Mouse (Mus musculus): ENCODE measurements at regions not wholly inside any gene's neighbourhood (a gene's known extent, or its start where the extent isn't known, plus 50 kb on each side); places are given as distances from the start of the nearest gene placed in this dataset.

DNA sequence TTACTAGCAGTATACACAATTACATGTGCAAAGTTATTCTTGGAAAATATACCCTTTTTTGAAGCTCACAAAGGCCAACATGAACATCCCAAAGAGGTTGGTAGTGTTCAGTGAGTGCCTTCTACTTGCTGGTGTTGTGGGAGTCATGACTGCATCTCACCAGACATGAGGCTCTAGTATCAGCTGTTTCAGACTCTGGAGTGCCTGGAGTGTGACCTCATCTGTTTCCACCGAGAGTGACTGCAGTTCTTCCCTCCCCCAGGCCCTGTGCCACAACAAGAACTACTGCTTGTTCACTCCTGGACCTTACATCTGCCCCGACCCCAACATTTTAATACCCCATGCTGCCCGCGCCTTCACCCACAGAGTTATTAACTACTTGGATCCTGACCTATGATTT is 128.5 kb upstream of the Trpc4 start:
- WGBS, result 33% methylated on average over 4 of the region's 4 CpGs
- H3K27me3 ChIP-seq (replicated peaks; ENCODE audit: control insufficient read depth, insufficient read depth, low read length), result no peaks in the 10 kb centered on the region
- no peak overlapping the region for H3K27ac ChIP-seq (ENCODE audit: insufficient read depth, low read depth, low read length)
- H3K4me3 ChIP-seq (ENCODE audit: insufficient read depth, low read depth, low read length), result no peak overlapping the region
- DNase-seq, result no peak
- H3K4me1 ChIP-seq (ENCODE audit: control insufficient read depth, insufficient read depth, low read length), result no peaks in the 10 kb centered on the region
- TF ChIP-seq CTCF (conservative IDR thresholded peaks at IDR 0.05; ENCODE audit: insufficient read depth, insufficient read length, low read depth, low read length) (no peak), POLR2A (IDR thresholded peaks at IDR 0.05; ENCODE audit: low read depth, low read length) (no peak)
- no peaks in the 10 kb centered on the region for H3K36me3 ChIP-seq (ENCODE audit: control insufficient read depth, insufficient read depth, low read length)

DNA sequence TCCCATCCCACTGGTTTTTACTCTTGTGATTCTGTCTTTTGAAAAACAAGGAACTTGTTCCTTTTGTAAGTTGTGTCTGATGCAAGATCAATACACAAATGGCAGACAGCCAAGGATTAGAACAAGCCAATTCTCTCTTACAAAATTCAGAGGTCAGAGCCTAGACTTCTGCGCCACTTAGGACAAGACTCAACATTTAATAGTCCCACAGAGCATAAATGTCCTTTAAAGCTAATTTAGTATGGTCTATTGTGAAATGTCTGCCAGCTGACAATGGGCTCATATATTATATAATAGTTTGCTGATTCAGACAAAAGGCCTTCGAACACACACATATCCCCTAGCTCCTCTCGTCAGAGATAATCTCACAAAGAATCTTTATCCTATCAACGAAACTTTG is 135.6 kb upstream of the Trpc4 start:
- no peak for TF ChIP-seq CTCF (conservative IDR thresholded peaks at IDR 0.05; ENCODE audit: insufficient read depth, insufficient read length, low read depth, low read length)
- TF ChIP-seq POLR2A (IDR thresholded peaks at IDR 0.05; ENCODE audit: low read depth, low read length), result no peak
- WGBS, result 84% methylated on average over 4 of the region's 4 CpGs
- no peaks in the 10 kb centered on the region; the same call in 1 of the 2 replicates for H3K27me3 ChIP-seq (replicated peaks; ENCODE audit: control insufficient read depth, insufficient read depth, low read length)
- H3K4me1 ChIP-seq (ENCODE audit: control insufficient read depth, insufficient read depth, low read length), result no peaks in the 10 kb centered on the region
- no peak overlapping the region for H3K27ac ChIP-seq (ENCODE audit: insufficient read depth, low read depth, low read length)
- peak; percentile 1 for DNase-seq
- H3K36me3 ChIP-seq (ENCODE audit: control insufficient read depth, insufficient read depth, low read length), result no peaks in the 10 kb centered on the region
- no peak overlapping the region for H3K4me3 ChIP-seq (ENCODE audit: insufficient read depth, low read depth, low read length)

DNA sequence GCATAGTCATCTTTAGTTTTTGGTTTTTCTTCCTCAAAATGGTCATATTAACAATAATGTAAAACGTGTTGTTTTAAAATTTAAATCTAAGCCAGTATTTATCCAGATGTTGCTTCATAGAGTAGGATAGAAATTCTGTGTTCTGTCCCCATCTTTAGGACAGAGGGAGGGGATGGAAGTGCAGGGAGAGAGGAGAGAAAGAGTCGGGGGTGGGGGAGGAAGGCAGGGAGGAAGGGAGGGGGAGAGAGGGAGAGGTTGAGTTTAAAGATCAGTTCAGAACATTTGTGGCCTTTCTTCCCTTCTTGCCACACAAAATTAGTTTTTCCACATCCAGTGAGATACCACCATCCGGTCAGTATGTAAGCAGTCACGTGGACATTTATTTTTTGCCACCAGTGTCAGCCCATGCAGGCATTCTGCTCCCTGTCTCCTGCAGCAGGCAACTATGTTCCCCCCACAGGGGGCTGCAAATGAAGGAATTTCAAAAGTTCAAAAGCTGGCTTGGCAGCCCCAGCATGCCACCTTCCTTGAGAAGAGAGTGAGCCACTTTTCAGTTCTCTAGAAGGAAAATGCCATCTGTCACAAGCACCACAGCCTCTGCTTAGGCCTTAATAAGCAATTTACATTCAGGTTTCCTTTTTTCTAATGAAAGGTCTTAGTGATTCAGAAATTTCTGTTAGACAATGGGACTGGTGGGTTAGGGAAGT is 137.7 kb upstream of the Trpc4 start:
- no peaks in the 10 kb centered on the region for H3K4me1 ChIP-seq (ENCODE audit: control insufficient read depth, insufficient read depth, low read length)
- WGBS, result 50% methylated on average over 4 of the region's 4 CpGs
- H3K4me3 ChIP-seq (ENCODE audit: insufficient read depth, low read depth, low read length), result no peak overlapping the region
- H3K27me3 ChIP-seq (replicated peaks; ENCODE audit: control insufficient read depth, insufficient read depth, low read length), result no peaks in the 10 kb centered on the region; the same call in 1 of the 2 replicates
- H3K27ac ChIP-seq (ENCODE audit: insufficient read depth, low read depth, low read length), result no peak overlapping the region
- H3K36me3 ChIP-seq (ENCODE audit: control insufficient read depth, insufficient read depth, low read length), result no peaks in the 10 kb centered on the region
- DNase-seq, result no peak
- TF ChIP-seq CTCF (conservative IDR thresholded peaks at IDR 0.05; ENCODE audit: insufficient read depth, insufficient read length, low read depth, low read length) (no peak), POLR2A (IDR thresholded peaks at IDR 0.05; ENCODE audit: low read depth, low read length) (no peak)

DNA sequence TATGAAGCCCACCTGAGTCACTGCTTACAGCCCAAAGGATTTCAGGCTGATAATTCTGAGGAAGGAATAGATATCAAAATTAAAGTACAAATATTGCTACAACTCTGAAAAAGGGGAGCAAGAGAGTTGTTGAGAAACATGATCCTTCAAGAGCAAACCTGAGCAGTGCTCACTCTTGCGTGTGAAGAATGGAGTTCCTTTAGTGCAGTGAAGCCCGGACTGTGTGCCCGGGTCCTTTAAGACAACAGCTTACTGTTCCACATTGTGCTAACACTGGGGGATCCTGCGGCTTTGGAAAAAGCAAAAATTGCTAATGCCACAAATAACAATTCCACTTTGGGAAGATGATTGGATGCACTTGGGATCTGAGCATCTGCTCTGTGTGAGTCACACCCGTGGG is 139.0 kb upstream of the Trpc4 start:
- Histone ChIP-seq H3K36me3 (ENCODE audit: control insufficient read depth, insufficient read depth, low read length) (no peaks in the 10 kb centered on the region), H3K4me3 (ENCODE audit: insufficient read depth, low read depth, low read length) (no peak overlapping the region), H3K27ac (ENCODE audit: insufficient read depth, low read depth, low read length) (no peak overlapping the region), H3K27me3 (replicated peaks; ENCODE audit: control insufficient read depth, insufficient read depth, low read length) (no peaks in the 10 kb centered on the region; the same call in 1 of the 2 replicates), H3K4me1 (ENCODE audit: control insufficient read depth, insufficient read depth, low read length) (no peaks in the 10 kb centered on the region)
- TF ChIP-seq CTCF (conservative IDR thresholded peaks at IDR 0.05; ENCODE audit: insufficient read depth, insufficient read length, low read depth, low read length) (no peak), POLR2A (IDR thresholded peaks at IDR 0.05; ENCODE audit: low read depth, low read length) (no peak)
- WGBS, result 37% methylated on average over 5 of the region's 5 CpGs
- DNase-seq, result no peak

DNA sequence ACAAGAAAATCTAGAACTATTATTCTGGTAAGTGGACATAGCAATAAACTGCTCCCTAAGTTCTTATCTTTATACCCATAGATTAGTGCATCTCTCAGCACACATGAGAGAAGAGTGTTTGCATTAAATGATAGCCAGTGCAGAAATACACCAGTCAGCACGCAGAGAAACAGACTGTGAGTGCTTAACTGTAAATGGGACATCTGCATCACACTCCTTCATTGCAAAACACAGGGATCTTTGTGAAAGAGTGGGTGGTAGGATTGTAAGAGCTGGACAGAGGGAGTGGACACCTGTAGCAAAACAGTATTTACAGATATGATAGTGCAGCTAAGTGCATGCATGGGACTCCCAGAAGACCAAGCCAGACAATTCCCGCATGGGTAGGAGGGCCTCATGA is 144.8 kb upstream of the Trpc4 start:
- no peaks in the 10 kb centered on the region for H3K36me3 ChIP-seq (ENCODE audit: control insufficient read depth, insufficient read depth, low read length)
- TF ChIP-seq POLR2A (IDR thresholded peaks at IDR 0.05; ENCODE audit: low read depth, low read length) (no peak), CTCF (conservative IDR thresholded peaks at IDR 0.05; ENCODE audit: insufficient read depth, insufficient read length, low read depth, low read length) (no peak)
- H3K4me3 ChIP-seq (ENCODE audit: insufficient read depth, low read depth, low read length), result no peak overlapping the region
- 95% methylated on average over 2 of the region's 2 CpGs for WGBS
- H3K4me1 ChIP-seq (ENCODE audit: control insufficient read depth, insufficient read depth, low read length), result no peaks in the 10 kb centered on the region
- no peak overlapping the region for H3K27ac ChIP-seq (ENCODE audit: insufficient read depth, low read depth, low read length)
- no peaks in the 10 kb centered on the region for H3K27me3 ChIP-seq (replicated peaks; ENCODE audit: control insufficient read depth, insufficient read depth, low read length)
- DNase-seq, result no peak

DNA sequence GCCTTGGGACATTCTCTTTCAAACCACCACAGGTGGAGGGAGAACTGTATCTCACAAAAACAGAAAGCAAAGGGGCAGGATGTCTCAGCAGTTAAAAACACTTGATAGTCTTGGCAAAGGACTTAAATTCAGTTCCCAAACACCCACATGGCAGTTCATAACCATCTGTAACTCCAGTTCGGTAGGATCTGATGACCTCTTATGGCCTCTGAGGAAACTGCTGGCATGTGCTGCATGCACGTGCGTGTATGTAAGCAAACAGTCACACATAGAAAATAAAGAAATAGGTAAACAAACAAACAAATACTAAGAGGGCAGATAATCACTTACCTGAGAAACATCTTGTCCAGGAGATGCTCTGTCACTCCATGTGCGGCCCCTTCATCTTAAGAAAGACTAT is 129.4 kb upstream of the Ufm1 start:
- TF ChIP-seq POLR2A (IDR thresholded peaks at IDR 0.05; ENCODE audit: low read depth, low read length), result no peak
- Histone ChIP-seq H3K27me3 (replicated peaks; ENCODE audit: control insufficient read depth, insufficient read depth, low read length) (no peaks in the 10 kb centered on the region), H3K4me1 (ENCODE audit: control insufficient read depth, insufficient read depth, low read length) (no peaks in the 10 kb centered on the region), H3K4me3 (ENCODE audit: insufficient read depth, low read depth, low read length) (no peak overlapping the region), H3K36me3 (ENCODE audit: control insufficient read depth, insufficient read depth, low read length) (no peaks in the 10 kb centered on the region), H3K27ac (ENCODE audit: insufficient read depth, low read depth, low read length) (no peak overlapping the region)
- no peak for DNase-seq
- WGBS, result 79% methylated on average over 4 of the region's 4 CpGs

DNA sequence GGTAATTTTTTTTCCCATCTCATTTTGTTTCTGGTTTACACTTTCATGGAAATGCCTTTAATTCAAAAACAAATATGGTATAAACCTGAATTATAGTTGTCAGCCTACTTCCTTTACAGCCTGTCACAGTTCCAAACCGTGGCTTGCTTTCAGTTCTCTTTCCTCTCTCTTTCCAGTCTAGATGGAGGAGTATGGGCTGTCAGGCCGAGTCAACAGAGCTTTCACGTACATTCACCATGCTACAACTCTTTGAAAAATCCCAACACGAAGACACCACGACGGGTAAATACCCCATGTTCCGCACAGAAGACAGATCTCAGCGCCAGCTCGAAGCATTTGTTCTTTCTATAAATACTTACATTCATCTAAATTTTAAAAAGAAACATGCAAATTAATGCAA is 125.2 kb upstream of the Ufm1 start:
- TF ChIP-seq POLR2A (IDR thresholded peaks at IDR 0.05; ENCODE audit: low read depth, low read length) (no peak), CTCF (conservative IDR thresholded peaks at IDR 0.05; ENCODE audit: insufficient read depth, insufficient read length, low read depth, low read length) (no peak)
- H3K27me3 ChIP-seq (replicated peaks; ENCODE audit: control insufficient read depth, insufficient read depth, low read length), result no peaks in the 10 kb centered on the region
- H3K4me3 ChIP-seq (ENCODE audit: insufficient read depth, low read depth, low read length), result no peak overlapping the region
- DNase-seq, result peak; percentile 9
- no peaks in the 10 kb centered on the region for H3K36me3 ChIP-seq (ENCODE audit: control insufficient read depth, insufficient read depth, low read length)
- no peak overlapping the region for H3K27ac ChIP-seq (ENCODE audit: insufficient read depth, low read depth, low read length)
- WGBS, result 68% methylated on average over 9 of the region's 9 CpGs
- H3K4me1 ChIP-seq (ENCODE audit: control insufficient read depth, insufficient read depth, low read length), result no peaks in the 10 kb centered on the region
